Mouse (Mus musculus): ENCODE measurements around the gene Cc2d2b. TPM values are rescaled to one million over a fixed set of nuclear protein-coding genes. Genes with fewer than 3 reads are reported as not detected.
A peak's percentile ranks its signal among the peaks of the same experiment; 100 is the strongest.

Cc2d2b gene
- polyA plus RNA-seq, 1 experiment: not detected

GRCm38 (mm10) chr19:40832361-40832760 lies 83.8 kb downstream of the Cc2d2b start:
- H3K4me3 ChIP-seq (ENCODE audit: low read depth, low read length): peak overlapping the region; percentile 78
- 0 out of 2 replicates have a peak, but pooled peaks cover 3% of the 10 kb centered on the region for H3K27me3 ChIP-seq (ENCODE audit: control insufficient read depth, insufficient read depth, low read length)
- no peak for TF ChIP-seq POLR2A (IDR thresholded peaks at IDR 0.05; ENCODE audit: low read depth, low read length)
- no peak for TF ChIP-seq CTCF (IDR thresholded peaks at IDR 0.05; ENCODE audit: extremely low read depth, insufficient read length, insufficient replicate concordance, low read depth, low read length)
- H3K36me3 ChIP-seq (ENCODE audit: control insufficient read depth, insufficient read depth, low read length): peaks cover 4% of the 10 kb centered on the region; the same call in 1 of the 2 replicates
- WGBS: 12% methylated on average over 5 of the region's 5 CpGs
- no peak overlapping the region for H3K27ac ChIP-seq (ENCODE audit: insufficient read depth, low read depth, low read length)
- H3K4me1 ChIP-seq (ENCODE audit: control insufficient read depth, insufficient read depth, insufficient read length, low read length): peaks cover 2% of the 10 kb centered on the region; the same call in 1 of the 2 replicates

- H3K27me3 ChIP-seq (ENCODE audit: control insufficient read depth, insufficient read depth, low read length): no peaks in the 10 kb centered on the region
- 95% methylated on average over 6 of the region's 6 CpGs for WGBS
- H3K4me1 ChIP-seq (ENCODE audit: control insufficient read depth, insufficient read depth, insufficient read length, low read length): peaks cover 2% of the 10 kb centered on the region; the same call in 1 of the 2 replicates
- no peak overlapping the region for H3K4me3 ChIP-seq (ENCODE audit: low read depth, low read length)
- peaks cover 20% of the 10 kb centered on the region for H3K36me3 ChIP-seq (ENCODE audit: control insufficient read depth, insufficient read depth, low read length)
- H3K27ac ChIP-seq (ENCODE audit: insufficient read depth, low read depth, low read length): no peak overlapping the region
- TF ChIP-seq POLR2A (IDR thresholded peaks at IDR 0.05; ENCODE audit: low read depth, low read length) (no peak), CTCF (IDR thresholded peaks at IDR 0.05; ENCODE audit: extremely low read depth, insufficient read length, insufficient replicate concordance, low read depth, low read length) (no peak)
Measured at GRCm38 (mm10) chr19:40834436-40834835, 85.9 kb downstream of the Cc2d2b start.

GRCm38 (mm10) chr19:40838205-40838604 lies 89.7 kb downstream of the Cc2d2b start:
- H3K36me3 ChIP-seq (ENCODE audit: control insufficient read depth, insufficient read depth, low read length): peaks cover 24% of the 10 kb centered on the region
- TF ChIP-seq POLR2A (IDR thresholded peaks at IDR 0.05; ENCODE audit: low read depth, low read length) (no peak), CTCF (IDR thresholded peaks at IDR 0.05; ENCODE audit: extremely low read depth, insufficient read length, insufficient replicate concordance, low read depth, low read length) (no peak)
- 92% methylated on average over 7 of the region's 7 CpGs for WGBS
- no peaks in the 10 kb centered on the region for H3K27me3 ChIP-seq (ENCODE audit: control insufficient read depth, insufficient read depth, low read length)
- H3K4me3 ChIP-seq (ENCODE audit: low read depth, low read length): no peak overlapping the region
- H3K27ac ChIP-seq (ENCODE audit: insufficient read depth, low read depth, low read length): no peak overlapping the region
- H3K4me1 ChIP-seq (ENCODE audit: control insufficient read depth, insufficient read depth, insufficient read length, low read length): no peaks in the 10 kb centered on the region

- TF ChIP-seq POLR2A (IDR thresholded peaks at IDR 0.05; ENCODE audit: low read depth, low read length) (no peak), CTCF (IDR thresholded peaks at IDR 0.05; ENCODE audit: extremely low read depth, insufficient read length, insufficient replicate concordance, low read depth, low read length) (no peak)
- Histone ChIP-seq H3K4me3 (ENCODE audit: low read depth, low read length) (no peak overlapping the region), H3K27ac (ENCODE audit: insufficient read depth, low read depth, low read length) (no peak overlapping the region), H3K27me3 (ENCODE audit: control insufficient read depth, insufficient read depth, low read length) (no peaks in the 10 kb centered on the region), H3K36me3 (ENCODE audit: control insufficient read depth, insufficient read depth, low read length) (peaks cover 35% of the 10 kb centered on the region), H3K4me1 (ENCODE audit: control insufficient read depth, insufficient read depth, insufficient read length, low read length) (no peaks in the 10 kb centered on the region)
- 73% methylated on average over 6 of the region's 6 CpGs for WGBS
Measured at GRCm38 (mm10) chr19:40840303-40840702, 91.8 kb downstream of the Cc2d2b start.

GRCm38 (mm10) chr19:40841083-40841482 lies 92.5 kb downstream of the Cc2d2b start:
- no peak overlapping the region for H3K27ac ChIP-seq (ENCODE audit: insufficient read depth, low read depth, low read length)
- TF ChIP-seq CTCF (IDR thresholded peaks at IDR 0.05; ENCODE audit: extremely low read depth, insufficient read length, insufficient replicate concordance, low read depth, low read length) (no peak), POLR2A (IDR thresholded peaks at IDR 0.05; ENCODE audit: low read depth, low read length) (no peak)
- no peaks in the 10 kb centered on the region for H3K27me3 ChIP-seq (ENCODE audit: control insufficient read depth, insufficient read depth, low read length)
- H3K4me1 ChIP-seq (ENCODE audit: control insufficient read depth, insufficient read depth, insufficient read length, low read length): no peaks in the 10 kb centered on the region
- H3K36me3 ChIP-seq (ENCODE audit: control insufficient read depth, insufficient read depth, low read length): peaks cover 42% of the 10 kb centered on the region
- no peak overlapping the region for H3K4me3 ChIP-seq (ENCODE audit: low read depth, low read length)
- WGBS: 83% methylated on average over 6 of the region's 6 CpGs

- H3K27me3 ChIP-seq (ENCODE audit: control insufficient read depth, insufficient read depth, low read length): no peaks in the 10 kb centered on the region
- H3K27ac ChIP-seq (ENCODE audit: insufficient read depth, low read depth, low read length): no peak overlapping the region
- H3K36me3 ChIP-seq (ENCODE audit: control insufficient read depth, insufficient read depth, low read length): peaks cover 44% of the 10 kb centered on the region
- no peak overlapping the region for H3K4me3 ChIP-seq (ENCODE audit: low read depth, low read length)
- TF ChIP-seq CTCF (IDR thresholded peaks at IDR 0.05; ENCODE audit: extremely low read depth, insufficient read length, insufficient replicate concordance, low read depth, low read length) (no peak), POLR2A (IDR thresholded peaks at IDR 0.05; ENCODE audit: low read depth, low read length) (no peak)
- 85% methylated on average over 13 of the region's 13 CpGs for WGBS
- no peaks in the 10 kb centered on the region for H3K4me1 ChIP-seq (ENCODE audit: control insufficient read depth, insufficient read depth, insufficient read length, low read length)
Measured at GRCm38 (mm10) chr19:40841593-40841992, 93.0 kb downstream of the Cc2d2b start.

- WGBS: 87% methylated on average over 13 of the region's 13 CpGs
- H3K4me3 ChIP-seq (ENCODE audit: low read depth, low read length): no peak overlapping the region
- TF ChIP-seq POLR2A (IDR thresholded peaks at IDR 0.05; ENCODE audit: low read depth, low read length) (no peak), CTCF (IDR thresholded peaks at IDR 0.05; ENCODE audit: extremely low read depth, insufficient read length, insufficient replicate concordance, low read depth, low read length) (no peak)
- peaks cover 31% of the 10 kb centered on the region for H3K36me3 ChIP-seq (ENCODE audit: control insufficient read depth, insufficient read depth, low read length)
- H3K27ac ChIP-seq (ENCODE audit: insufficient read depth, low read depth, low read length): no peak overlapping the region
- H3K4me1 ChIP-seq (ENCODE audit: control insufficient read depth, insufficient read depth, insufficient read length, low read length): no peaks in the 10 kb centered on the region
- H3K27me3 ChIP-seq (ENCODE audit: control insufficient read depth, insufficient read depth, low read length): no peaks in the 10 kb centered on the region
Measured at GRCm38 (mm10) chr19:40844731-40845130, 96.2 kb downstream of the Cc2d2b start.

Measured in small intestine, adult 2 months (tissue).